Mouse (Mus musculus) ES-Bruce4 (cell line): ENCODE data around the gene Elavl3. TPM values are rescaled to one million over a fixed set of nuclear protein-coding genes. Genes with fewer than 3 reads are reported as not detected.

Experiments
- H3K27ac ChIP-seq: 2 replicates; pipeline ENCODE4 v1.5.1; 2012; ENCODE audit warnings: low read length, inconsistent platforms; ENCODE audit not compliant: insufficient read depth
- H3K27me3 ChIP-seq: 2 replicates; pipeline ENCODE4 v1.6.1; 2012; ENCODE audit warnings: mild to moderate bottlenecking, low read length, inconsistent platforms; ENCODE audit not compliant: control insufficient read depth, poor library complexity, insufficient read depth, severe bottlenecking
- H3K36me3 ChIP-seq: 2 replicates; pipeline ENCODE4 v1.6.1; 2012; ENCODE audit warnings: inconsistent platforms, mild to moderate bottlenecking, low read length, moderate library complexity; ENCODE audit not compliant: control insufficient read depth, poor library complexity, insufficient read depth, severe bottlenecking
- H3K4me1 ChIP-seq: one replicate; pipeline ENCODE4 v1.8.1; 2011; ENCODE audit warnings: low read length; ENCODE audit not compliant: control insufficient read depth, insufficient read depth
- H3K4me3 ChIP-seq: 2 replicates; pipeline ENCODE4 v1.5.1; 2011; ENCODE audit warnings: low read depth, mild to moderate bottlenecking, low read length
- H3K9ac ChIP-seq: 2 replicates; pipeline ENCODE4 v1.6.1; 2012; ENCODE audit warnings: low read depth, mild to moderate bottlenecking, inconsistent platforms; ENCODE audit not compliant: poor library complexity, severe bottlenecking
- H3K9me3 ChIP-seq: replicated peaks from 2 replicates; pipeline ENCODE4 v1.6.1; 2012; ENCODE audit warnings: mild to moderate bottlenecking, low read length, inconsistent platforms; ENCODE audit not compliant: control insufficient read depth, poor library complexity, insufficient read depth, severe bottlenecking
- CTCF ChIP-seq: IDR thresholded peaks from one replicate; pipeline ENCODE4 v1.8.1; 2011; ENCODE audit warnings: low read depth, low read length
- EP300 ChIP-seq: IDR thresholded peaks from 2 replicates; pipeline ENCODE4 v1.6.1; 2011; ENCODE audit warnings: low read depth, low read length; ENCODE audit not compliant: insufficient read depth
- POLR2A ChIP-seq: IDR thresholded peaks from one replicate; pipeline ENCODE4 v1.8.1; 2011; ENCODE audit warnings: low read length; ENCODE audit not compliant: insufficient read depth
- polyA plus RNA-seq: library from polyadenylated mRNA; stranded (reverse); fragments of >200 nt; gene quantifications from 2 replicates; pipeline ENCODE4 v1.2.4, GENCODE M21; 2011; ENCODE audit warnings: low read depth; ENCODE audit not compliant: missing spikeins, insufficient read depth, insufficient read length

Gene Elavl3
- polyA plus RNA-seq, 1 experiment, result 10.6 TPM

GRCm38 (mm10) chr9:21968883-21969282, 82.9 kb downstream of the Elavl3 start:
- Histone ChIP-seq H3K9me3 (no peaks in the 10 kb centered on the region), H3K36me3 (no peaks in the 10 kb centered on the region), H3K27me3 (no peaks in the 10 kb centered on the region), H3K4me1 (peaks cover 2% of the 10 kb centered on the region), H3K4me3 (no peak overlapping the region), H3K27ac (no peak overlapping the region), H3K9ac (no peak overlapping the region)
- TF ChIP-seq EP300 (no peak), POLR2A (no peak), CTCF (no peak)

Other genes with a start within 250 kb of the Elavl3 start
- not detected in 2 replicates for gene Angptl8, start 216.5 kb downstream of the Elavl3 start, polyA plus RNA-seq
- gene Dock6, start 199.4 kb downstream of the Elavl3 start, polyA plus RNA-seq, result 74.9 and 80.8 TPM in 2 replicates
- gene Rab3d, start 133.8 kb downstream of the Elavl3 start, polyA plus RNA-seq, result 5.7 and 7.8 TPM in 2 replicates
- 2.9 and 4.9 TPM in 2 replicates for gene Ccdc159, start 124.6 kb downstream of the Elavl3 start, polyA plus RNA-seq
- 19.9 and 21.4 TPM in 2 replicates for gene Tmem205, start 124.5 kb downstream of the Elavl3 start, polyA plus RNA-seq
- gene Plppr2, start 115.0 kb downstream of the Elavl3 start, polyA plus RNA-seq, result 5.4 and 5.6 TPM in 2 replicates
- 8.5 TPM in 2 replicates for gene Swsap1, start 96.3 kb downstream of the Elavl3 start, polyA plus RNA-seq
- 0.57 and 1.9 TPM in 2 replicates for gene Epor, start 88.5 kb downstream of the Elavl3 start, polyA plus RNA-seq
- 9.2 and 9.7 TPM in 2 replicates for gene Rgl3, start 62.6 kb downstream of the Elavl3 start, polyA plus RNA-seq
- 1.6 and 2.8 TPM in 2 replicates for gene Ccdc151, start 49.4 kb downstream of the Elavl3 start, polyA plus RNA-seq
- gene Prkcsh, start 49.2 kb downstream of the Elavl3 start, polyA plus RNA-seq, result 108 and 116 TPM in 2 replicates
- gene Gm49318, start 19.2 kb upstream of the Elavl3 start, polyA plus RNA-seq, result not detected in 2 replicates
- gene Zfp653, start 19.4 kb upstream of the Elavl3 start, polyA plus RNA-seq, result 7.2 and 8.8 TPM in 2 replicates
- gene Ecsit, start 33.4 kb upstream of the Elavl3 start, polyA plus RNA-seq, result 20.9 and 21.9 TPM in 2 replicates
- 7.8 and 10.1 TPM in 2 replicates for gene Cnn1, start 47.2 kb upstream of the Elavl3 start, polyA plus RNA-seq
- 48.4 and 49.8 TPM in 2 replicates for gene Elof1, start 65.1 kb upstream of the Elavl3 start, polyA plus RNA-seq
- gene Acp5, start 83.7 kb upstream of the Elavl3 start, polyA plus RNA-seq, result 6.1 and 7.6 TPM in 2 replicates
- 83.8 and 86.5 TPM in 2 replicates for gene Pigyl, start 104.8 kb upstream of the Elavl3 start, polyA plus RNA-seq
- 1.2 and 1.4 TPM in 2 replicates for gene Zfp872, start 136.1 kb upstream of the Elavl3 start, polyA plus RNA-seq
- 34.4 and 41.6 TPM in 2 replicates for gene Zfp809, start 173.7 kb upstream of the Elavl3 start, polyA plus RNA-seq
- 10.8 and 11.4 TPM in 2 replicates for gene Zfp599, start 207.9 kb upstream of the Elavl3 start, polyA plus RNA-seq